Mouse (Mus musculus): ENCODE measurements around the gene Slco1c1. TPM values are rescaled to one million over a fixed set of nuclear protein-coding genes. Genes with fewer than 3 reads are reported as not detected.

Slco1c1 gene
- polyA plus RNA-seq, 1 experiment from 2014 or later: 0.23 TPM

Other genes starting within 250 kb of the Slco1c1 start
- not detected in 2 replicates for gene Slco1b2, start 105.2 kb downstream of the Slco1c1 start, polyA plus RNA-seq (2014; fragmentation: Nextera tagmentation; extraction: Ambion mirVana)
- not detected in 2 replicates for gene Gm5724, start 249.4 kb downstream of the Slco1c1 start, polyA plus RNA-seq (2014; fragmentation: Nextera tagmentation; extraction: Ambion mirVana)

Data from heart, embryonic 14.5 days (tissue).